Mouse (Mus musculus): ENCODE results near the gene Lbx1. TPM values are rescaled to one million over a fixed set of nuclear protein-coding genes. Genes with fewer than 3 reads are reported as not detected.

Lbx1 gene
- polyA plus RNA-seq, 2 experiments from 2014 or later, result not detected

DNA sequence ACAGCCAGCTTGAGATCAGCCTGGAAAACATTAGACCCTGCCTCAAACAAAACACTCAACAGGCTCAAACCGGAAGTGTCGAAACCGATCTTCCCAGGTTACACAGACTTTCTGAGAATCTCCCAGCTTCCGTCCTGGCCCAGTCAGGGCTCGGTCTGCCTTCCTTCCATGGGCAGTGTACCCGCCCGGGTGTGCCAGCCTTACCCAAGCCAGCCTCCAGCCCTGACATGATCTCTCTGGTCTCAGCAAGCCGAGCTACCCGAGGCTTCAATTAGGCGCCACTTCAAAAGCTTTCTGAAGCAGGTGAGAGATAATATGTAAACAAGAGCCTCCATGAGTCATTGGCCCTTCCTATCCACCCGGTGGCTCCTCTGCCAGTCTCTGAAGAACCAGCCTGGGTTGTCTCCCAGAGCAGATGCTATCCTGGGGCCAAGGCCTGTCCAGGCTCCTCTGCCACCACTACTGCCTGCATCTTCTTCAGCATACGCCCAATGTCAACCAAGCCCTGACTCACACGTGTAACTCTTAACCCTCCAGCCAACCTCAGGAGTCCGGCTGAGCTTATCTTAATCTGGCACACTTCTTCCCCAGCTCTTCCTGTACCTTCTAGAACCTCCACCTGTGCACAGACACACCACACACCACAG lies 25.7 kb downstream of the Lbx1 start:
- ATAC-seq, result no peak

DNA sequence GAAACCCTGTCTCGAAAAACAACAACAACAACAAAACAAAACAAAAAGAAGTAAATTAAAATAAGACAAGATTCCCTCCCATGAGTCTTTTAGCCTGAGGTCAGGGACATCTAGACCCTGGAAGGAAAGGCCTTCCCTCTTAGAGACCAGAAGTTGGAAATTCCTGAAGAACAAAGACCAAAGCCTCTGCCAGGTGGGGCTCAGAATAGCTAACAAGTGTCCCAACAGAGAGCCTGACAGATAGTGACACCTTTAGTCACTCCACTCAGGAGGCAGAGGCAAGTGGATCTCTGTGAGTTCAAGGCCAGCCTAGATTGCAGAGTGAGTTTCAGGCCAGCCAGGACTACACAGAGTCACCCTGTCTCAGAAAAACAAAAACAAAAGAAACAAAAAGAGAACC lies 26.4 kb downstream of the Lbx1 start:
- ATAC-seq, result no peak

DNA sequence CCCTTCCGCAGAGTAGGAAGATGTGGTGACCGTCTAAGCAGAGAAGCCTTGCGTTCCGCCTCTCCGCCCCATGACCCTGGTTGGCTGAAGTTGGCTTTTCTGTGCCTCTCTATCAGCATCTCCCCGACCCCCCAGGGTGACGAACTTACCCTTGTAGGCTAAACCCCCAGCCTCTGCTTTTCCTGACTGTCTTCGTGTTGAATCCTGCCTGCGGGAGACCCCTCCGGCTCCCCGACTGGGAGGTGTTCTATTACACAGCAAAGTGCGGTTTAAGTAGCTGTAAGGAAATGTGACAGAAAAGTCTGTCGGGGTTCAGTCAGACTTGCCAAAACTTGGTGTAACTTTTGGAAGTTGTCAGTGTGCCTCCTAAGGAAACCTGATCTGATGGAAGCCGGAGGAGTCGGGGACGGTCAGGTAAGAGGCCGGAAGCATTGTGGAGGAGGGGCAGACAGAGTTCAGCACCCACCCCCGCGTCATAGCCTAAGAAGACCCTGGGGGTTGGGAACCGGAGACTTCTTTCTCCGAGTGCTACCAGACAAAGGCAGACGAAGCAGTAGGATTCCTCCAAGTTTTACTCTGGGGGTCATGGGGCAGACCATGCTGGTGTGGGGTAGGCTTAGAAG lies 27.1 kb downstream of the Lbx1 start:
- ATAC-seq, result no peak

DNA sequence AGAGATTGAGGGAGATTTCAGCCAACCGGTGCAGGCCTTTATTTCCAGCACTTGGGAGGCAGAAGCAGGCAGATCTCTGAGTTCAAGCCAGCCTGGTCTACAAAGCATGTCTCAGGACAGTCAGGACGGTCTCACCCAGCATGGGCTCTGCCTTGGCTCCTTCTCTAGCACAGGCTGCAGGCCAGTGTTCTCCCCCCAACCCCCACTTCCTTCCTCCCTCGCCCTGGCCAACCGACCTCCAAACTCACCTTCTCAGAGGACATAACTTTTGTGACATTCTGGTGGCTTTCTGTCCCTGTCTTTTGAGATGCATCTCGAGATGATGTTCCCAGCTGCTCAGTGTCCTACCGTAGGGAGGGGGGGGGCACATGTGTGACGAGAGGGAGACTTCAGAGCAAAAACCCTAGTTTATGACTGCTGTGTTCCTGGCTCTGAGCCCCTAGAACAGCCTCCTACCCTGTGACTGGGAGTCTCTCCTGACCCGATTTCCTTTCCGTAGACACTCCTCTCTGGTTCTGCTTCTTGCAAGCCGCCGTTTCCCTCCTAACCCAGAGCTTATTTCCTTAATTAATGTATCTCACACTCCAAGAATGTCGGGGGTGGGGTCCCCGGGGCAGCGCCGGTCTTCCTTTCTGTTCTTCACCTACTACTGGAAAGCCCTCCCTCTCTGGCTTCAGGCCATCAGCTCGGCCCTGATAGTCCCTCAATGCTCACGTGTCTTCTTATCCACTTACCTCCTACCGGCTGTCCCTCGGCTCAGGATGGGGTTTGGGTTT lies 27.8 kb downstream of the Lbx1 start:
- no peak for ATAC-seq

DNA sequence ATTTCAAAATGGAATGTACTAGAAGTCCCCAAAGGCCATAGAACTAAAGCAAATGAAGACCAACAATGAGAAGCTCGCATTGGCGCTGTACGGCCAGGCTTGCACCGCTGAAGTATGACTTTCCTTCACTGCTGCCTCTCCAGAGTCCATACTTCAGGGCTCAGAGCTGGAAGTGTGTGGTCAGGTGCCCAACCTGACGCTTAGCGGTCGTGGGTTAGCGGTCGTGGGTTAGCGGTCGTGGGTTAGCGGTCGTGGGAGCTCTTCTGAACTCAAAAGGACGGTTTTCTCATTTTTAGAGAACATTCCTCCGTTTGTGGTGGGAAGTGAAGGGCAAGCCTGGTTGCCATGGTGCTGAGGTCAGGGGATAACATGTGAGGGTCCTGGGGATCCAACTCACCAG lies 28.5 kb downstream of the Lbx1 start:
- ATAC-seq, result no peak

DNA sequence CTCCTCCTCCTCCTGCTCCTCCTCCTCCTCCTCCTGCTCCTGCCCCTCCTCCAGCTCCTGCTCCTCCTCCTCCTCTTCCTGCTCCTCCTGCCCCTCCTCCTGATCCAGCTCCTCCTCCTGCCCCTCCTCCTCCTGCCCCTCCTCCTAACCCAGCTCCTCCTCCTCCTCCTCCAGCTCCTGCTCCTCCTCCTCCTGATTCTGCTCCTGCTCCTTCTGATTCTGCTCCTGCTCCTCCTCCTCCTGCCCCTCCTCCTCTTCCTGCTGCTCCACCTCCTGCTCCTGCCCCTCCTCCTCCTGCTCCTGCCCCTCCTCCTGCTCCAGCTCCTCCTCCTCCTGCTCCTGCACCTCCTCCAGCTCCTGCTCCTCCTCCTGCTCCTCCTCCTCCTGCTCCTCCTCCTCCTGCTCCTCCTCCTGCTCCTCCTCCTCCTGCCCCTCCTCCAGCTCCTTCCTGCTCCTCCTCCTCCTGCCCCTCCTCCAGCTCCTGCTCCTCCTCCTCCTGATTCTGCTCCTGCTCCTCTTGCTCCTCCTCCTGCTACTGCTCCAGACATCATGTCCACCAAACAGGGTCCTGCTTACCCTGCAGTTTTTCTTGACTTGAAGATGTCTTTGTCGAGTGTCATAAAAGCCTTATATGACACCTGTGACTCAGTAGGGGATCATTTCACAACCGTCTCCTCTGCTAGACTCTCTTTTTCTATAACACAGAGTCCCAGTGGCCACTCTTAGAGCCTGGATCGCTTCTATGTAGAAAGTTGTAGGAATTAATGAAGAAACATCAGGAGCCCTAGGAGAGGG lies 30.1 kb downstream of the Lbx1 start:
- no peak for ATAC-seq

DNA sequence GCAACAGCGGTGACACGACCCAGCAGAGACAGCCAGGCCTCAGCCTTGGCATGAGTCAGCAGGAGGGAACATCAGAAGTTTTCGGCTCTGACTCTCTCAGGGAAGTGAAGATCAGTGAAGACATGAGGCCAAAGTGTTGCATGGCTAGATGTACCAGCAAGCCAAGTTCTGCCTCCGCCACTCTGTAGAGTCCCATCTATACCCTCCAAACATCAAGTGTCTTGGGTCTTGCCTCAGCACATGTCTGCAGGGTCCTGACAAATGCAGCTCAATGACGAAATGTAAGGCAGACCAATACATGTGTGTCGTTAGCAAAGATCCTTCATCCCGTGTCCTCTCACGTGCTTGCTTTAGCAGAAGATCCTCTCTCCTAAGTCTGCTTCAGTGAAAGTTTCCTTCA lies 38.6 kb downstream of the Lbx1 start:
- no peak for ATAC-seq

DNA sequence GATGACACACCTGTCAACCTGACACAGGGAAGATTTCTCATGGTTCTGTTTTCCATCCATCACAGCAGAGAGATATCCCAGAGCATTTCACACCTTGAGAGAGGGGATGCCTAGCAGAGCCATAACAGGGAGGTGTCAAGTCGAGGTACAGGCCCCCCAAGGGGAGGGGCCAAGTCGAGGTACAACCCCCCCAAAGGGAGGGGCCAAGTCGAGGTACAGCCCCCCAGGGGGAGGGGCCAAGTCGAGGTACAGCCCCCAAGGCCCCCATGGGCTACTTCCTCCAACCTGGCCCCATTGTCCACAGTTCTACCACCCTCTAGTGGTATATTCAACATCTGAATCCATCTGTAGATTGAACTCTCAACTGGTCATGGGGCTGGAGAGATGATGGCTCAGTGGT lies 41.0 kb downstream of the Lbx1 start:
- no peak for ATAC-seq

Other genes starting within 250 kb of the Lbx1 start
- gene Sema4g, start 246.7 kb downstream of the Lbx1 start, polyA plus RNA-seq (2017; shearing (Covaris generic)), result under 1 TPM in 1 of 2 experiments, not detected in 1; 0.24 TPM
- gene Twnk, start 230.1 kb downstream of the Lbx1 start, polyA plus RNA-seq (2017; shearing (Covaris generic)), result 1 to 10 TPM; 4.2 to 9.3 TPM
- gene Mrpl43, start 229.4 kb downstream of the Lbx1 start, polyA plus RNA-seq (2017; shearing (Covaris generic)), result 10 to 100 TPM; 67.8 to 71.3 TPM
- gene Lzts2, start 221.4 kb downstream of the Lbx1 start, polyA plus RNA-seq (2017; shearing (Covaris generic)), result 1 to 10 TPM in 1 of 2 experiments, under 1 TPM in 1; 0.78 to 1.8 TPM
- under 1 TPM in 1 of 2 experiments, not detected in 1; 0.32 TPM for gene Pdzd7, start 190.1 kb downstream of the Lbx1 start, polyA plus RNA-seq (2017; shearing (Covaris generic))
- gene Sfxn3, start 188.3 kb downstream of the Lbx1 start, polyA plus RNA-seq (2017; shearing (Covaris generic)), result 10 to 100 TPM; 84.1 to 92.7 TPM
- gene Kazald1, start 160.6 kb downstream of the Lbx1 start, polyA plus RNA-seq (2017; shearing (Covaris generic)), result under 1 TPM; 0.47 to 0.48 TPM
- gene Tlx1, start 85.1 kb downstream of the Lbx1 start, polyA plus RNA-seq (2017; shearing (Covaris generic)), result not detected
- 10 to 100 TPM; 22.0 to 33.4 TPM for gene Btrc, start 127.9 kb upstream of the Lbx1 start, polyA plus RNA-seq (2017; shearing (Covaris generic))